Mouse (Mus musculus) kidney, postnatal 10 days (tissue): ENCODE data around the gene Ttc41.

Experiments used
- DNase-seq: peaks from one replicate; pipeline ENCODE4 v3.0.0; 2021; ENCODE audit warnings: mixed read lengths

The Ttc41 gene

DNA sequence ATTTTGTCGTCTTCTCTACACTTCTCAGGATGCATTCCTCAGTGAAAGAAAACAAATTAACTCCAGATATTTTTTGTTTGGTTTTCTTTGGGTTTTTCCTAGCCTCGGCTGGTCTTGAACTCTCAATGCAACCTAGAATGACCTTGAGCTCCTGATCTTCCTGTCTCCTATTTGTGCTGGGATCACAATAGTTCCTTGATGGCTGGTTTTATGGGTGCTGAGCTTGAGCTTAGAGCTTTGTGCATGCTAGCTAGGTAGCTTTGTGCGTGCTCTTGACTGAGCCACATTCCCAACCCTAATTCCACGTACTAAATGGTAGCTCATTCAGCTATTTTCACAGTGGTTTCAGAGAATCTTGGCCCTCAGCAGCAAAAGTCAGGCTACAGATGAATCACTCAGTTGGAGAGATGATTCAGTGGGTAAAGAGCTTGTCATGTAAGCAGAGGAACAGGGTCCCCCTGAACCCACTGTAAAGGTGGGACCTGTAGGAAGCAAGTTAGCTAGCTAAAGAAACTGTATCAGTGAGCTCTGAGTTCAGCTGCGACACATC lies 78.6 kb downstream of the Ttc41 start:
- DNase-seq = no peak

DNA sequence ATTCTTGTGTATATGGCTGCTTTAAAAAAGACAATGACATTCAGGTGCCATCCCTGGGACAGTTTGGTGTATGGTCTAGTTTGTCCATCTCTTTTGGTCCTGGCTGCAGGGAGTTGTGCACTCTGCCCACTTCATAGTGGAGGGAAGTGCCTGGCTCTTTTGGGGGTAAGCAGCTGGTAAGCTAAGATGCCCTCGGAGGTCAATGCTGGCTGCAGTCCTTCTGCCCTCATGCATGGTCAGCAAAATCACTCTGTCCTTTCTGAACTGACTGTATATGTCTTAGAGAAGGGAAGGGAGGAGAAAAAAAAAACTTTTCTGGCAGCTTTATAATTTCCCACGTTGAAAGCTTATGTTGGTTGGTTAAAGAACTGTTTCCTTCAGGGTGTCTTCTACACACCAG lies 79.8 kb downstream of the Ttc41 start:
- DNase-seq = peak; percentile 19

- DNase-seq = no peak
These were observed 80.5 kb downstream of the Ttc41 start for GRCm38 (mm10) chr10:86786083-86786482.

GRCm38 (mm10) chr10:86788193-86788592 lies 82.6 kb downstream of the Ttc41 start:
- no peak for DNase-seq

DNA sequence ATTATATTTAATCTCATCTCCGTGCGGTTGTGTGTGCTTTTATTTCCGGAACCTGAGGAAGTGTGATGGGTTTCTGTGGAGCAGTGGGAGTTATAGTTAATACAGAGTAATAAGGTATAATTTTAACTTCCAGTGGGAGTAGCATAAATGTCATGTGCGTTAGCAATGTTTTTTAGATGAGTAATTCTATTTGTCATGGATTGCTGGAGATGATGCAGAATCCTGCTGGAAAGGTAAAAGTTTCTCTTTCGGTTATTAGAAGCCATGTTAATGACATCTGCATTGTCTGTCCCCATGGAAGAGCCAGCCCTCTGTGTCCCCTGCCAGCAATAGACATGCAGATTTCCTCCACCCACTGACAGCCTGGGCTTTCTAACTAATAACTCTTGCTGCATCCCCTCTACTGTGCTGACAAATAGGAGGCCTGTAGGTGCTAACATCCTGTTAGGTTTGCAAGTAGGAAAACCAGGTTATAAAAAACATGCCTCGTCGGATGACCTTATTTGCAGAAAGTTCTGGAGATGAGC lies 83.6 kb downstream of the Ttc41 start:
- DNase-seq = no peak

- no peak for DNase-seq
These were observed 86.0 kb downstream of the Ttc41 start for GRCm38 (mm10) chr10:86791507-86792184.

DNA sequence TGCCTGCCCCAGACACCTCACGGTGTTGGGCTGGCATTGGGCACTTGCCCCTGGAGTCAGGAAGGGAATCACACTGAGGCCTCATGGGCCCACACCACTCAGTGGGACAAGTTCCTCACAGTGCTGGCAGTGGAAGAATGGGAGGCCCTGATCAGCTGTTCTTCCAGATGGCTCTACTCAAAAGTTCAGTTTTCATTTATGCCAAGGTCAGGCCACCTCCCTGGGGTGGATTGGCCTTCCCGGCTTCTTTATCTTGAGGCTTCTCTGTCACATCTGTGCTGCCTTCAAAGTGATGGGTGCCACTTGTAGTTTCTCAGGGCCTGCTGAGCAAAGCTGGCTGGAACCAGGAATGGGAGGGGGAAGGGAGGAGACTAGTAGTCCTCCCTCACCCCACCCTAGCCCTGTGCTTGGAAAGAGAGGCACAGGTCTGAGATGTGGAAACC lies 87.9 kb downstream of the Ttc41 start:
- peak; percentile 51 for DNase-seq

- no peak for DNase-seq
These were observed 88.6 kb downstream of the Ttc41 start for GRCm38 (mm10) chr10:86794196-86794595.

- no peak for DNase-seq
These were observed 89.4 kb downstream of the Ttc41 start for GRCm38 (mm10) chr10:86794794-86795535.

DNA sequence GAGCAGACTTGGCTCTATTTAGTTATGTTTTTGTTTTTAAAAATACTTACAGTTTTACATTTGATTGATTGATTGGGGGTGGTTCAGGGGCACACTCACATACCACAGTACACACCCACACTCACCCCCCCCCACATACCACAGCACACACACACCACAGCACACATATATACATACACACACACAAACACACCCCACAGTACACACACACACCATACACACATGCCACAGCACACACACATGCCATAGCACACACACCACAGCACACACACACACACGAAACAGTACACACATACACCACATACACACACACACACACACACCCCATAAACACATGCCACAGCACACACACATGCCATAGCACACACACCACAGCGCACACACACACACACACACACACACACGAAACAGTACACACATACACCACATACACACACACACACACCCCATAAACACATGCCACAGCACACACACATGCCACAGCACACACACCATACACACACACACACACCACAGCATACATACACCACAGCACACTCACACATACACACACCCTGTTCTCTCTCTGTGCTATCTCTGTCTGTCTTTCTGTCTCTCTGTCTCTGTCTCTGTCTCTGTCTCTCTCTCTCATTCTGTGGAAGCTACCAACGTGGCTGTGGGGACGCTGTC lies 90.6 kb downstream of the Ttc41 start:
- no peak for DNase-seq

DNA sequence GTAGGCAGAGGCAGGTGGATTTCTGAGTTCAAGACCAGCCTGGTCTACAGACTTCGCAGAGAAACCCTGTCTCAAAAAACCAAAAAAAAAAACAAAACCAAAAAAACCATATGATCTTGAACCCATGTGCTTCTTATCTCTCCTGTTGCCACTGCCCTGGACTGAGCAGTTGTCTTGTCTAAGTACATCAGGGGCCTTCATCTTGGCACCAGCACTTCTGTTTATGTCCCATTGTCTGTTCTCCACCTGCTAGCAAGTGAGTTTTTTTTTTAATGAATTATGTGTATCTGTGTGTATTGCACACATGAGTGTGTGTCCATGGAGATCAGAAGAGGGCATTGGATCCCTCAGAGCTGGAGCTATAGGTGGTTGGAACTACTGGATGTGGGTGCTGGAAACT lies 101.8 kb downstream of the Ttc41 start:
- no peak for DNase-seq

DNA sequence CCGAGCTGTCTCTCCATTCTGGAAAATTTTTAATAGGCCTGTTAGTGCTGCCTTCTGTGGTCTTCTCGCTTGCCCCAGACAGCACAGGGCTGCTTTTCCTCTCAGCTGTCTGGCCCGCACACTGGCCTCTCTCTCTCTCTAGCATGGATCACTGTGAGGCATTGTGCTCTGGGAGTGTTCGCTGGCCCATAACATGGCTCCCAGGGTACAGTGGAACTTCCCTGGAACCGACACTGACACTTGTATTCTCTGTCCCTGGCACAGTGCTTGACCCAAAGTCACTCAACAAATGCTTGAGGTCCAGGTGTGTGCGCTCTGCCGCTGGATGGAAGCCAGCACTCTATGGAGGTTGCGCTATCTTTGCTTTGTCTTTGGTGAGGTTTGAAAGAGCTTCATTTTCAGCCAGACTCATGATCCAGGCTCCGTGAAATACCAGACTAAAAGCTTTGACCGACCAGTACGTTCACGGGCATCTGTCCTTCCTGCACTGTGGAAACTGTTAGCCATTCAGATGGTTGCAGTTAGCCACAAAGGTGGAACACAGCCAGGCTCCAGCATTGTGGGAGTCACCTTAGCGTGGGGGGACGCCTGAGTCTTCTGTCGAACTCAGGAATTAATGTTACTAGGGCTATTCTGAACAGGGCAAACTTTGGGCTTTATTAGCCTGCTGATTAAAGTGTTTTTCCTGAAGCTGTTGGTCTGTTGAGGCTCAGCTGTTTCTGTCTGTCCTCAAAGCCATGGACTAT lies 102.6 kb downstream of the Ttc41 start:
- DNase-seq = no peak

- DNase-seq = no peak
These were observed 104.4 kb downstream of the Ttc41 start for GRCm38 (mm10) chr10:86810000-86810399.

GRCm38 (mm10) chr10:86810612-86811011 lies 105.0 kb downstream of the Ttc41 start:
- no peak for DNase-seq

- peak; percentile 13 for DNase-seq
These were observed 108.9 kb downstream of the Ttc41 start for GRCm38 (mm10) chr10:86814292-86815131.

DNA sequence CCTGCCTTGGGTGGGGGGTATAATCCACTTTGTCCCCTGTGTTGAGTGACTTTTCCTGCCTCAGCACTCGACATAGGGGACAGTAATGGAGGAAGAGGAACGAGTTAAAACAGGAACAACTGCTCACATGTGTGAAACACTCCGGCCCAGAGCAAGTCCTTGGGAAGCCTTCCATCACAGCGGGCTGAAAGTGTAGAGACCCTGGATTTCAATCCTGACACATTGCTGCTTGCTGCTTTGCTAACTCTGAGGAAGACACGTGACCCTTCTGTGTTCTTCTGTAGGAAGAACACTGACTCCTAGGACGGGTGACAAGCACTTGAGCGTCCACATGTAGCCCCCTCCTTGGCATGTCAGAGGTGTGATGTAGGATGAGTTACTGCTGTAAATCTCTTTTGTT lies 109.5 kb downstream of the Ttc41 start:
- no peak for DNase-seq

- DNase-seq = peak; percentile 35
These were observed 114.1 kb downstream of the Ttc41 start for GRCm38 (mm10) chr10:86819649-86820165.

GRCm38 (mm10) chr10:86821014-86821413 lies 115.4 kb downstream of the Ttc41 start:
- no peak for DNase-seq

DNA sequence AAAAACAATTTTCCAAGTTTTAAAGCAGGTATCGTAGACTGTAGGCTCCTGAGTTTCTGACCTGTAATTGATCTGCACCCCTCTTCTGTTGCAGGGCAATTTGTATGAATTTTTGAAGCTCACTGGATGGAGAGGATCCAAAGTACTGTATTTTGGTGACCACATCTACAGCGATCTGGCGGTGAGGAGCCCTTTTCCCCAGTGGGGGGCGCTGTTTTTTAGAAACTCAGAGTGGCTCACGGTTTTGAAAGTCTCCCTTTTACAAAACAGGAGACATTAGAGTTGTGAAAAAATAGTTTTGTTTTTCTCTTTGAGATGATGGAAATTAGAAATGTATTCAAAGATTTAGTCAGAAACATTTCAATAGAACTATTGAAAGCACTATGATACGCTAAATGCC lies 118.5 kb downstream of the Ttc41 start:
- no peak for DNase-seq

DNA sequence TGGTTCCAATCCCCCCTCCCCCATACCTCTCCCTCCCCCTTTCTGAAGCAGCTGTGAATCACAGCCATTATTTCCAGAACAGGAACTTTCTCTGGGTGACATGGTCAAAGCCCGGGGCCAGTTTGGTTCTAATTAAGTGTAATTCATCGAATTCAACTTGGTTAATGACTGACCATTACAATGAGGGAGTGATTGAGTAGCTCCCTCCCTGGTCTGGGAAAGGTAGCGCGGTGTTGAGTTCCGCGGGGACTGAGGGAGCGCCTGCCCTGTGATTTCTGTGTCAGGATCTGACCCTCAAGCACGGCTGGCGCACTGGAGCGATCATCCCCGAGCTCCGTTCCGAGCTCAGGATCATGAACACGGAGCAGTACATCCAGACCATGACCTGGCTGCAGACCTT lies 119.3 kb downstream of the Ttc41 start:
- peak; percentile 33 for DNase-seq

DNA sequence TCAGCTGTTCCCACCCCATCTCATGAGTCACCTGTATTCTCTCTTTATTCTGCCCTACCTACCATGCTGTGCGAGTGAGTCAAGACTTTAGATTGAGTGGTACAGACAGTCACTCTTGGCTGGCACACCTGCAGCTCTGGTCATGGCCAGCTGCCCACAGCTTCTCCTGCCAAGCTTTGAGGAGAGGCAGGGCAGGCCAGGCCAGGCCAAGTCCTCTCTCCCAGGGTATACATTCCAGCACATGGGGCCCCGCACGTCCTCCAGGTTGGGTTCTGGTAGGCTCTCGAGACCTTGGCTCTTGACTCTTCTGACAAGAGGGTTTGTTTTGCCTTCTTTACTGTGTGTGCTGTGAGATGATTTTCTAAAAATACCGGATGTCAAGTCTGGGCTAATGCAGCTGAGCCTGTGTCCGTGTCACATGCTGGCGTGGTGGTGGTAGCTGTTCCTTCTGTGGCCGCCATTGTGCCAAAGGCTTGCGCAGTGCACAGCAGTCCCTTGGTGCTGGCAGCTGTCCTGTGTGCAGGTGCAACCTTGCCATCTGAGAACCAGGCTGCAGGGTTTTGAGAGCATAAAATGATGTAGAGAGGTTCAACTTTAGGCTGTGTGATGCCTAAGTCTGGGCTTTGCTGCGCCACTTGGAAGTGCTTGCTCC lies 120.4 kb downstream of the Ttc41 start:
- peak; percentile 73 for DNase-seq
